In genomic region chr1:164461726-164462125, GRCm38 (mm10) we compare ENCODE assay signal across 9 mouse cellular contexts. TPM values are rescaled to one million over a fixed set of nuclear protein-coding genes. Genes with fewer than 3 reads are reported as not detected.
DNase-seq lines count a peak whose midpoint lies in the region; ATAC-seq and TF ChIP-seq lines count a peak whose summit lies in the region.
"Had no signal": no experiment of that assay in that cellular context is flagged by ENCODE, and none has a peak within 500 bp of the region (broad histone marks: within the 10 kb centered on the region; RNA-seq: fewer than 3 reads in every experiment).

No protein-coding gene starts in this region.

- ATAC-seq in Patski = peak; percentile 64
- no peak for ATAC-seq in midbrain, postnatal 0 days (ENCODE audit: low FRiP score)

- H3K27ac ChIP-seq in midbrain, postnatal 0 days (ENCODE audit: low read depth, low read length) = no peak overlapping the region
- H3K27ac ChIP-seq: limb, embryonic 15.5 days had no signal

- H3K9me3 ChIP-seq in midbrain, postnatal 0 days (ENCODE audit: low read length) = no peaks in the 10 kb centered on the region
- H3K9me3 ChIP-seq: limb, embryonic 15.5 days had no signal

- H3K9ac ChIP-seq in midbrain, postnatal 0 days (replicated peaks; ENCODE audit: low read length, poor library complexity, severe bottlenecking) = no peak overlapping the region
- H3K9ac ChIP-seq: limb, embryonic 15.5 days had no signal

- H3K4me3 ChIP-seq in midbrain, postnatal 0 days (ENCODE audit: low read depth, low read length) = no peak overlapping the region
- H3K4me3 ChIP-seq: limb, embryonic 15.5 days had no signal

- no peaks in the 10 kb centered on the region for H3K27me3 ChIP-seq in Patski
- no peaks in the 10 kb centered on the region for H3K27me3 ChIP-seq in midbrain, postnatal 0 days (ENCODE audit: insufficient read depth, low read length)

- CTCF ChIA-PET in Patski (lab: Charles Lee) = interaction anchor here (1.3 kb wide), 1 partner anchor 21 kb away, joined by 3 read pairs; no protein-coding TSS in a partner anchor

- peak overlapping the region; percentile 15; the same call in 1 of the 2 replicates for H3K4me2 ChIP-seq in midbrain, postnatal 0 days (ENCODE audit: low read depth, low read length, poor library complexity, severe bottlenecking)
- H3K4me2 ChIP-seq: limb, embryonic 15.5 days had no signal

- no peaks in the 10 kb centered on the region for H3K36me3 ChIP-seq in midbrain, postnatal 0 days (ENCODE audit: insufficient read depth, low read length)
- H3K36me3 ChIP-seq: limb, embryonic 15.5 days had no signal

- TF ChIP-seq CTCF in Patski (IDR thresholded peaks at IDR 0.05) = no peak
- TF ChIP-seq CTCF in midbrain, postnatal 0 days (IDR thresholded peaks at IDR 0.05) = no peak

- POLR2A ChIA-PET in Patski (lab: Charles Lee) = interaction anchor here (0.6 to 1.2 kb wide), 2 partner anchors 15 to 71 kb away, joined by 4 read pairs; no protein-coding TSS in a partner anchor

- in situ Hi-C loops in Patski (cut with MboI; ENCODE audit: low pct_unique_long_range_greater_than_20kb) = no loop called here

- intact Hi-C loops in heart, postnatal 14 days (cut with DNase I) = loop anchor here (2.0 kb wide), 1 partner anchor 437 kb away; no protein-coding TSS in a partner anchor

- WGBS in midbrain, postnatal 0 days = 20% methylated on average over 10 of the region's 10 CpGs

- peaks cover 13% of the 10 kb centered on the region for H3K4me1 ChIP-seq in midbrain, postnatal 0 days (ENCODE audit: insufficient read depth, low read length)

- peak; percentile 55 for DNase-seq in 3134 (ENCODE audit: extremely low read depth, insufficient read length, low spot score)
- DNase-seq in Patski (ENCODE audit: low read depth, low spot score) = no peak
- peak; percentile 89 to 91 for DNase-seq in frontal cortex, adult 2 months (ENCODE audit: extremely low spot score in 1 of 2, low spot score in 1 of 2)
- DNase-seq in heart, postnatal 14 days = peak; percentile 58 to 74
- peak; percentile 60 to 61 for DNase-seq in layer of hippocampus, postnatal 10 days (ENCODE audit: low spot score in 2 of 2)
- peak; percentile 56 for DNase-seq in midbrain, postnatal 0 days (ENCODE audit: low spot score)
- DNase-seq in spleen, postnatal 14 days (ENCODE audit: low spot score in 2 of 2) = no peak
- no peak for DNase-seq in ovary, adult 18-20 months (ENCODE audit: low spot score)

RNA-seq across cellular contexts. Expression of gene Atp1b1, which starts 3.6 kb away (rescaled TPM):
- polyA plus RNA-seq in Patski (2021) = 1,457 TPM
- 1,439 and 1,479 TPM in 2 replicates for polyA plus RNA-seq in frontal cortex, adult 2 months (2012; rRNA removed)
- 100 to 1,000 TPM; 452 to 466 TPM for total RNA-seq in heart, postnatal 14 days (2021)
- total RNA-seq in layer of hippocampus, postnatal 10 days (2021) = 1,000 to 10,000 TPM; 1,433 to 1,539 TPM
- 328 and 361 TPM in 2 replicates for total RNA-seq in midbrain, postnatal 0 days (2014; rRNA removed)
- polyA plus RNA-seq in midbrain, postnatal 0 days (2015; fragmentation: Nextera tagmentation; extraction: Ambion mirVana) = 530 and 541 TPM in 2 replicates

Comparison
In these comparisons a context has a peak if more than half of its experiments do, and no peak if none do; other contexts are left out.
1. DNase-seq: peak in 3134 (single experiment), frontal cortex, adult 2 months (2 of 2), heart, postnatal 14 days (2 of 2), layer of hippocampus, postnatal 10 days (2 of 2) and midbrain, postnatal 0 days (single experiment); none in Patski (single experiment), spleen, postnatal 14 days (0 of 2) and ovary, adult 18-20 months (single experiment).